Mouse (Mus musculus) lung, embryonic 16.5 days (tissue): ENCODE measurements around the gene Synj1. TPM values are rescaled to one million over a fixed set of nuclear protein-coding genes. Genes with fewer than 3 reads are reported as not detected.

Experiments used
- ATAC-seq: fragments of 200-750 bp; cut with Nextera tagmentation; 2 replicates; pipeline ENCODE4 v1.8.0; 2017; ENCODE audit warnings: low read depth, mild to moderate bottlenecking, moderate library complexity
- H3K27ac ChIP-seq: fragments of 300-500 bp; sonication (generic); 2 replicates; pipeline ENCODE4 v1.5.1; 2014; ENCODE audit warnings: mild to moderate bottlenecking, control low read depth, low read length
- H3K27me3 ChIP-seq: fragments of 300-500 bp; sonication (generic); 2 replicates; pipeline ENCODE4 v1.6.1; 2014; ENCODE audit warnings: low read depth, low read length, mixed read lengths; ENCODE audit not compliant: control insufficient read depth, insufficient read depth
- H3K36me3 ChIP-seq: fragments of 300-500 bp; sonication (generic); 2 replicates; pipeline ENCODE4 v1.6.1; 2014; ENCODE audit warnings: low read length; ENCODE audit not compliant: control insufficient read depth, insufficient read depth
- H3K4me1 ChIP-seq: fragments of 300-500 bp; sonication (generic); replicated peaks from 2 replicates; pipeline ENCODE4 v1.6.1; 2014; ENCODE audit warnings: low read length, mixed read lengths; ENCODE audit not compliant: control insufficient read depth, insufficient read depth
- H3K4me2 ChIP-seq: fragments of 300-500 bp; sonication (generic); 2 replicates; pipeline ENCODE4 v1.6.1; 2014; ENCODE audit warnings: low read depth, low read length, control low read depth
- H3K4me3 ChIP-seq: fragments of 300-500 bp; sonication (generic); 2 replicates; pipeline ENCODE4 v1.5.1; 2014; ENCODE audit warnings: mild to moderate bottlenecking, low read length, control low read depth
- H3K9ac ChIP-seq: fragments of 300-500 bp; sonication (generic); 2 replicates; pipeline ENCODE4 v1.6.1; 2014; ENCODE audit warnings: low read length, control low read depth
- H3K9me3 ChIP-seq: fragments of 300-500 bp; sonication (generic); 2 replicates; pipeline ENCODE4 v1.6.1; 2016; ENCODE audit warnings: low read length; ENCODE audit not compliant: control insufficient read depth
- WGBS: fragments of 180-500 bp; shearing (Covaris S2); extraction: QIAGEN DNeasy Blood & Tissue Kit; methylation state at CpG from one replicate; pipeline ENCODE4 v1.1.7; 2014; 5-methylcytosine and 5-hydroxymethylcytosine counted together
- polyA plus RNA-seq: library from polyadenylated mRNA; unstranded; fragments of >200 nt; fragmentation: Nextera tagmentation; extraction: Ambion mirVana; gene quantifications from 2 replicates; pipeline ENCODE4 v1.2.1, GENCODE M21; 2015

The Synj1 gene
- polyA plus RNA-seq, 1 experiment from 2014 or later, result 15.6 TPM

- WGBS, result 98% methylated on average over 4 of the region's 4 CpGs
- Histone ChIP-seq H3K4me3 (no peak overlapping the region), H3K27me3 (no peaks in the 10 kb centered on the region), H3K27ac (no peak overlapping the region), H3K4me2 (no peak overlapping the region), H3K9me3 (peaks cover 4% of the 10 kb centered on the region; the same call in 1 of the 2 replicates), H3K9ac (no peak overlapping the region), H3K4me1 (no peaks in the 10 kb centered on the region), H3K36me3 (peaks cover 69% of the 10 kb centered on the region)
- ATAC-seq, result no peak
Measured at GRCm38 (mm10) chr16:91019476-91019875, 8.4 kb upstream of the Synj1 start.

GRCm38 (mm10) chr16:91015761-91016160 is 4.7 kb upstream of the Synj1 start:
- H3K4me1 ChIP-seq, result peaks cover 4% of the 10 kb centered on the region
- H3K4me2 ChIP-seq, result no peak overlapping the region
- no peak for ATAC-seq
- no peak overlapping the region for H3K9ac ChIP-seq
- no peaks in the 10 kb centered on the region for H3K27me3 ChIP-seq
- H3K4me3 ChIP-seq, result no peak overlapping the region
- no peak overlapping the region for H3K27ac ChIP-seq
- peaks cover 45% of the 10 kb centered on the region for H3K36me3 ChIP-seq
- H3K9me3 ChIP-seq, result no peaks in the 10 kb centered on the region
- 85% methylated on average over 4 of the region's 4 CpGs for WGBS

GRCm38 (mm10) chr16:91011847-91012246 is 739 bp upstream of the Synj1 start:
- H3K9ac ChIP-seq, result no peak overlapping the region
- H3K4me3 ChIP-seq, result peak overlapping the region; percentile 90
- H3K4me2 ChIP-seq, result peak overlapping the region; percentile 86
- peak overlapping the region; percentile 91; the same call in 1 of the 2 replicates for H3K27ac ChIP-seq
- H3K27me3 ChIP-seq, result no peaks in the 10 kb centered on the region
- ATAC-seq, result no peak
- H3K4me1 ChIP-seq, result peaks cover 11% of the 10 kb centered on the region
- 29% methylated on average over 3 of the region's 3 CpGs for WGBS
- peaks cover 15% of the 10 kb centered on the region for H3K36me3 ChIP-seq
- no peaks in the 10 kb centered on the region for H3K9me3 ChIP-seq

GRCm38 (mm10) chr16:91010581-91011020 is 507 bp downstream of the Synj1 start:
- ATAC-seq, result no peak; the same call in 1 of the 2 replicates
- Histone ChIP-seq H3K4me2 (peak overlapping the region; percentile 86), H3K4me3 (peak overlapping the region; percentile 90), H3K27me3 (no peaks in the 10 kb centered on the region), H3K9ac (peak overlapping the region; percentile 88), H3K9me3 (no peaks in the 10 kb centered on the region), H3K36me3 (peaks cover 9% of the 10 kb centered on the region), H3K27ac (peak overlapping the region; percentile 91), H3K4me1 (peaks cover 11% of the 10 kb centered on the region)
- 0% methylated on average over 42 of the region's 42 CpGs for WGBS

- Histone ChIP-seq H3K9ac (peak overlapping the region; percentile 88), H3K9me3 (no peaks in the 10 kb centered on the region), H3K27me3 (no peaks in the 10 kb centered on the region), H3K4me3 (peak overlapping the region; percentile 90), H3K27ac (peak overlapping the region; percentile 91), H3K4me2 (peak overlapping the region; percentile 86), H3K4me1 (peaks cover 11% of the 10 kb centered on the region), H3K36me3 (peaks cover 4% of the 10 kb centered on the region)
- no peak for ATAC-seq
- under 1% methylated on average over 19 of the region's 19 CpGs for WGBS
Measured at GRCm38 (mm10) chr16:91009942-91010529, 1.1 kb downstream of the Synj1 start.

- no peak overlapping the region for H3K9ac ChIP-seq
- no peaks in the 10 kb centered on the region for H3K9me3 ChIP-seq
- H3K4me1 ChIP-seq, result peaks cover 7% of the 10 kb centered on the region; the same call in 1 of the 2 replicates
- WGBS, result 74% methylated on average over 4 of the region's 4 CpGs
- no peaks in the 10 kb centered on the region for H3K27me3 ChIP-seq
- H3K4me2 ChIP-seq, result no peak overlapping the region
- H3K36me3 ChIP-seq, result no peaks in the 10 kb centered on the region
- H3K4me3 ChIP-seq, result no peak overlapping the region
- no peak for ATAC-seq
- H3K27ac ChIP-seq, result no peak overlapping the region
Measured at GRCm38 (mm10) chr16:91004915-91005538, 6.1 kb downstream of the Synj1 start.

GRCm38 (mm10) chr16:91001098-91001497 is 10.0 kb downstream of the Synj1 start:
- H3K27ac ChIP-seq, result no peak overlapping the region
- H3K4me3 ChIP-seq, result no peak overlapping the region
- no peaks in the 10 kb centered on the region for H3K27me3 ChIP-seq
- ATAC-seq, result no peak
- H3K9me3 ChIP-seq, result no peaks in the 10 kb centered on the region
- WGBS, result 71% methylated on average over 2 of the region's 2 CpGs
- no peak overlapping the region for H3K4me2 ChIP-seq
- peaks cover 7% of the 10 kb centered on the region for H3K4me1 ChIP-seq
- no peaks in the 10 kb centered on the region for H3K36me3 ChIP-seq
- H3K9ac ChIP-seq, result no peak overlapping the region

GRCm38 (mm10) chr16:90999827-91000226 is 11.3 kb downstream of the Synj1 start:
- Histone ChIP-seq H3K27me3 (no peaks in the 10 kb centered on the region), H3K4me1 (peaks cover 7% of the 10 kb centered on the region), H3K9ac (no peak overlapping the region), H3K9me3 (no peaks in the 10 kb centered on the region), H3K4me2 (no peak overlapping the region), H3K36me3 (no peaks in the 10 kb centered on the region), H3K27ac (no peak overlapping the region), H3K4me3 (no peak overlapping the region)
- no peak for ATAC-seq
- 83% methylated on average over 4 of the region's 4 CpGs for WGBS

- H3K9ac ChIP-seq, result no peak overlapping the region
- no peak for ATAC-seq
- H3K27ac ChIP-seq, result no peak overlapping the region
- no peaks in the 10 kb centered on the region for H3K36me3 ChIP-seq
- H3K4me2 ChIP-seq, result no peak overlapping the region
- peaks cover 7% of the 10 kb centered on the region for H3K4me1 ChIP-seq
- no peaks in the 10 kb centered on the region for H3K9me3 ChIP-seq
- H3K27me3 ChIP-seq, result no peaks in the 10 kb centered on the region
- H3K4me3 ChIP-seq, result no peak overlapping the region
- WGBS, result 67% methylated on average over 3 of the region's 3 CpGs
Measured at GRCm38 (mm10) chr16:90997822-90998221, 13.3 kb downstream of the Synj1 start.
